Mouse (Mus musculus) limb, embryonic 11.5 days (tissue): ENCODE results near the gene Lpxn. TPM values are rescaled to one million over a fixed set of nuclear protein-coding genes. Genes with fewer than 3 reads are reported as not detected.

Source experiments
- ATAC-seq: fragments of 200-750 bp; cut with Nextera tagmentation; 2 replicates; pipeline ENCODE4 v1.8.0; 2017; ENCODE audit warnings: low read depth; ENCODE audit not compliant: insufficient number of reproducible peaks, low FRiP score, low TSS enrichment
- DNase-seq: peaks from one replicate; pipeline ENCODE4 v3.0.0-alpha.2; 2015; ENCODE audit warnings: low spot score
- H3K27ac ChIP-seq: fragments of 300-500 bp; sonication (generic); replicated peaks from 2 replicates; pipeline ENCODE4 v1.5.1; 2014; ENCODE audit warnings: low read depth, mild to moderate bottlenecking, low read length
- H3K27me3 ChIP-seq: fragments of 300-500 bp; sonication (generic); 2 replicates; pipeline ENCODE4 v1.6.1; 2014; ENCODE audit warnings: mild to moderate bottlenecking, low read length, mixed read lengths; ENCODE audit not compliant: control insufficient read depth, insufficient read depth
- H3K36me3 ChIP-seq: fragments of 300-500 bp; sonication (generic); 2 replicates; pipeline ENCODE4 v1.6.1; 2014; ENCODE audit warnings: mild to moderate bottlenecking, low read length, moderate library complexity, mixed read lengths; ENCODE audit not compliant: control insufficient read depth, insufficient read depth
- H3K4me1 ChIP-seq: fragments of 300-500 bp; sonication (generic); 2 replicates; pipeline ENCODE4 v1.6.1; 2014; ENCODE audit warnings: low read length, mixed read lengths; ENCODE audit not compliant: control insufficient read depth, insufficient read depth
- H3K4me2 ChIP-seq: fragments of 300-500 bp; sonication (generic); 2 replicates; pipeline ENCODE4 v1.6.1; 2014; ENCODE audit warnings: low read depth, mild to moderate bottlenecking, moderate library complexity; ENCODE audit not compliant: severe bottlenecking
- H3K4me3 ChIP-seq: fragments of 300-500 bp; sonication (generic); 2 replicates; pipeline ENCODE4 v1.5.1; 2014; ENCODE audit warnings: low read depth, low read length
- H3K9ac ChIP-seq: fragments of 300-500 bp; sonication (generic); 2 replicates; pipeline ENCODE4 v1.6.1; 2014; ENCODE audit warnings: mild to moderate bottlenecking, low read length
- H3K9me3 ChIP-seq: fragments of 300-500 bp; sonication (generic); 2 replicates; pipeline ENCODE4 v1.6.1; 2016; ENCODE audit warnings: low read length; ENCODE audit not compliant: control insufficient read depth
- WGBS: fragments of 180-500 bp; shearing (Covaris S2); extraction: QIAGEN DNeasy Blood & Tissue Kit; methylation state at CpG from one replicate; pipeline ENCODE4 v1.1.7; 2014; 5-methylcytosine and 5-hydroxymethylcytosine counted together
- polyA plus RNA-seq: library from polyadenylated mRNA; unstranded; fragments of >200 nt; fragmentation: Nextera tagmentation; extraction: Ambion mirVana; gene quantifications from 2 replicates; pipeline ENCODE4 v1.2.1, GENCODE M21; 2014

Lpxn gene
- polyA plus RNA-seq, 1 experiment from 2014 or later: 1.4 TPM

DNA sequence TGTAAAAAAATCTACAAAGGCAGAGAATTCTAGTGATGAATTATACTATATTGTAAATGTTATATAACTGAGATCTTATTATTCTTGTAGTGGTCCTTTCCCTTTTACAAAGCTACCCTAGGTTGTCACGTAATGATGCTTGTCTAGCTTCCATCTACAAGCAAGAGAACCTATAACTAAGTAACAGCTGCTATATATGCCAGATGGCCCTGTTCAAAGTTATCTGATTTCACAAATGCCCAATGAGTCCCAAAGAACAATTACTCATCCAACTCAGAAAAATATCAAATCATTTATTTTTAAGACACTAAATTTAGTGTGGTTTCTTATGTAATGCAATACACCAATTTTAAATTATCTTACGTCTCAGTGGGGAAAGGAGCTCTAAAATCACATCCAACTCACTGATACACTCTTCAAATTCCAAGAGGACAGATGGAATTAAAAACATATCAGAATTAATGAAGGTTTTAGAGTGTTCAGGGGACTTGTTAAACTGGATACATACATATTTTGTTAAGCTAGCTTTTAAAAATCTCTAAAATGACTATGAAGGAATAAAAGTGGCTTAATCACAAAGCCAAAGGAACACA is 9.1 kb upstream of the Lpxn start:
- WGBS: 69% methylated on average over 2 of the region's 2 CpGs
- Histone ChIP-seq H3K4me3 (no peak overlapping the region), H3K9me3 (no peaks in the 10 kb centered on the region), H3K36me3 (no peaks in the 10 kb centered on the region), H3K4me1 (no peaks in the 10 kb centered on the region), H3K4me2 (no peak overlapping the region), H3K27me3 (no peaks in the 10 kb centered on the region), H3K27ac (no peak overlapping the region), H3K9ac (no peak overlapping the region)
- DNase-seq: no peak
- ATAC-seq: no peak

DNA sequence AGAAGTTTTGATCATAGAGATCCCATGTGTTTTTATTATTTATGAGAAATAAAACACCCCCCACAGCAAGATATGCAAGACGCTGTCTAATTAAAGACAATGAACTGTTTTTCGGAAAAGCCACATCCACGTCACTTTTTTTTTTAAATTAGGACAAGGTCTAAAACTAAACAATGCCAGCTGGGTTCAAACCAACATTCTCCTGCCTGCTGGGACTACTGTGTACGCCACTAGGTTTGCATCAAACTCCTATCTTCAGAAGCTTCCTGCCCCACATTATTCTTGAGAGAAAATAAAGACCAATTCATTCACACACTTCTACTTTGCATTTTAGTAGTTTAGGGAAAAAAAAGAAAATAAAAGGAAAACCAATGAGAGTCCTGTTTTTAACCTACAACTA is 8.3 kb upstream of the Lpxn start:
- Histone ChIP-seq H3K4me1 (no peaks in the 10 kb centered on the region), H3K27ac (no peak overlapping the region), H3K36me3 (no peaks in the 10 kb centered on the region), H3K27me3 (no peaks in the 10 kb centered on the region), H3K4me3 (no peak overlapping the region), H3K4me2 (no peak overlapping the region), H3K9ac (no peak overlapping the region), H3K9me3 (no peaks in the 10 kb centered on the region)
- WGBS: 55% methylated on average over 4 of the region's 4 CpGs
- no peak for ATAC-seq
- DNase-seq: no peak

DNA sequence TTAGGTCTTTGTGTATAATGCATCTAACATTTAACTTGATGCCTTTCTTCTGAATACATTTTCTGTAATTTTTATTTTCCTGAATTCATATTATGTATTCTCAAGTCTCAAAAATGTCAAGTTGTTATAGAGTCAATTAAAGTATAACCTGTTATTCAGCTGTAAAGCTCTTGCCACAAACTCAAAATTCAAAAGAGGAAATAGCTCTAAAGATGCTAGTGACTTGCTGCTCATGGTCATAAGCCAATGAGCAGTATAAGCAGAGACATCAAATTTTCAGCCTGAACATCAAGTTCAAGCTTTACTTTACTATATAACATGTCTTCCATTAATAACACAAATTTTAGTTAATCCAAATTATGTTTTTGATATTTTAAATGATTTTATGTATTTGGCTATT is 3.6 kb upstream of the Lpxn start:
- H3K36me3 ChIP-seq: no peaks in the 10 kb centered on the region
- no peaks in the 10 kb centered on the region for H3K9me3 ChIP-seq
- no peak overlapping the region for H3K4me2 ChIP-seq
- H3K4me1 ChIP-seq: no peaks in the 10 kb centered on the region
- no peaks in the 10 kb centered on the region for H3K27me3 ChIP-seq
- no peak overlapping the region for H3K9ac ChIP-seq
- no peak overlapping the region for H3K4me3 ChIP-seq
- no peak overlapping the region for H3K27ac ChIP-seq
- ATAC-seq (no peak), DNase-seq (no peak)

DNA sequence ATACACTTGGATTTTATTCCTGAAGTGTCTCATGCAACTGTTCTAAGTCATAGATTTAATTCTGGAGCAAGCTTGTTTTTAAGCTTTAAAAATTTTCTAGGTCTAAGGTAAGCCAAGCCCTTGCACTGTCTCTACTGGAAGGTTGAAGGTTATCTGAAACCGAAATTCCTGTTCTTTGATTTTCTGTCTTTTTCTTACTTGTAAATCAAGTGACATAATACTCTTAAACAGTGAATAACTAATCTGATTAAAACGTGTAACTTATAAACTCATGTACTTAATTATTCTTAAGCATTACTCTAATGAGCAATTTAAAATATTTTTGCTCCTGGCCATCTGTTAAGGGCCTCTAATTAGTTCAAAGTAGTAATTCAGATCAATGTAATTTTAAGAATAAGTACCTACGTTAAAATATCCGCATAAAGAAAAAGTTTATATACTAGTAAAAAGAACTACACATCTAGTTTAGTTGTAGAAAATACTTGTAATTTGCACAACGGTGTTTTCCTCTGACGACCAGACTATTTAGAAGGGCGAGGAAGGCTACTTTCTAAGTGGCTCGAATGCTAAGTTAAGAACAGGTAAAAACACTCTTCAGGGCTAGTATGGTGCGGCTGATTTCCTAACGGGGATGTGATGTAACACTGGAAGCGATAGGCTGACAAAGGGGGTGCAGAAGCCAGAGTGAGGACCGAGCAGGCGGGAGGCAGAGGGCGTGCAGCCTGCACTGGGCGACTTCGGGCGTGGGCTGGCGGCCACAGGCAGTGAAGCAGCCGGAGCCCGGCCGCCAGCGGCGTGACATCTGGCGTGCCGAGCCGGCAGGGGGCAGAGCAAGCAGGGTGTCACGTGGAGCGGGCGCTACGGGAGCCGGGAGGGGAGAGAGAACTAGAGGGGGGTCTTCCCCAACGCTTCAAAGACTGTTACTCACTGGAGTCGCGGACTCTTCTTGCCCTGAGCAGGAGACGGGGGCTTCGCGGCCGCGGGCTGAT is 1.6 kb upstream of the Lpxn start:
- Histone ChIP-seq H3K4me1 (no peaks in the 10 kb centered on the region), H3K27me3 (no peaks in the 10 kb centered on the region), H3K9ac (peak overlapping the region; percentile 96), H3K27ac (peak overlapping the region; percentile 98), H3K4me2 (peak overlapping the region; percentile 47), H3K4me3 (peak overlapping the region; percentile 73), H3K9me3 (no peaks in the 10 kb centered on the region), H3K36me3 (no peaks in the 10 kb centered on the region)
- DNase-seq: peak; percentile 90
- WGBS: under 1% methylated on average over 34 of the region's 39 CpGs
- peak; percentile 63 for ATAC-seq

DNA sequence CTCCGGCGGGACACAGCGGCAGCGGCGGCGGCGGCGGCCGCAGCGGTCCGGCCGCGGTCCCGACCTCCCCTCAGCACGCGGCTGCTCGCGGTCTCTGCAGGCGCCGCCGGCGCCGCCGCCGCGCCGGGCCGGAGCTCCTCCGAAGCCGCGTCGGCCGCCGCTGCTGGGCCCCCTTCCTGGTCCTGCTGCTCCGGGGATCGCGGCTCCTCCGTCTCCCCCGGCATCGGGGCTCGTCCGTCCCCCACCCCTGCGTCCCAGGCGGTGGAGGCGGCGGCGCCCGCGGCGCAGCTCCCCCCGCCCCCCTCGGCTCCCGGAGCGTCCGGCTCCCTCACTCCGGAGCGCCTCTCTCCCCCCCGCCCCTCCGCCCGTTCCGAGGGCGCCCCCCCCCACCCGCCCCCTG is 883 bp upstream of the Lpxn start:
- H3K4me2 ChIP-seq: peak overlapping the region; percentile 47
- no peaks in the 10 kb centered on the region for H3K4me1 ChIP-seq
- ATAC-seq (peak; percentile 23; the same call in 1 of the 2 replicates), DNase-seq (no peak)
- H3K4me3 ChIP-seq: peak overlapping the region; percentile 73
- peak overlapping the region; percentile 98 for H3K27ac ChIP-seq
- no peaks in the 10 kb centered on the region for H3K36me3 ChIP-seq
- 8% methylated on average over 5 of the region's 63 CpGs for WGBS
- H3K27me3 ChIP-seq: no peaks in the 10 kb centered on the region
- no peaks in the 10 kb centered on the region for H3K9me3 ChIP-seq
- H3K9ac ChIP-seq: peak overlapping the region; percentile 96

DNA sequence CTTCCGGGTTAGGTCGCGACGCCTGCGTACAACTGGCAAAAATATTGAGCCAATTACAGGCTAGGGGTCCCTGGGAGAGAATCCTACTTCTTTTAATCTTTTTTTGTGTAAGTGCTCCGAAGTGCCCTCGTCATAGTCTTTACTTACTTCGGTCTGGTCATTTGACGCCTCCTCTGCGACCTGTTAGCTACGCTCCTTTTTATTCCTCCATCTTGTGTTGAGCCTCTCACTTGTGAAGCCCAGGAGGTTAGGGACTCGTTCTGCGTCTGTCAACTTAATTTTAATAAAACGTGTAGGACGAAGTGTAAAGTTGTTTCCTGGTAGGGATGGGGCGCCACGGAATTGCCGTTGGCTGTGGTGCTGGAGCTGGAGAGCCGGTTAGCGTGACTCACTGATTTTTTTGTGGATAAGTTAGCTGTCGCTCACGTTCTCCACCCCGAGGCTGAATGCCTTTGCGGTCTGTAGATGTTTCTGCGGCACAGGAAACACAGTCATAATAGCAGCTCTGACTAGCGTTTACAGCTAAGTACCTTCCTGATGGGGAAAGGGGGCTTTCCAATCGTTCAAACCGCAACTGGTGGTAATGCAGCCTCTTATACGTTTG is 437 bp downstream of the Lpxn start:
- H3K4me2 ChIP-seq: peak overlapping the region; percentile 68
- H3K9me3 ChIP-seq: no peaks in the 10 kb centered on the region
- peak overlapping the region; percentile 73 for H3K4me3 ChIP-seq
- H3K36me3 ChIP-seq: no peaks in the 10 kb centered on the region
- H3K27ac ChIP-seq: peak overlapping the region; percentile 98
- peak overlapping the region; percentile 73 for H3K9ac ChIP-seq
- H3K4me1 ChIP-seq: no peaks in the 10 kb centered on the region
- ATAC-seq: no peak; the same call in 1 of the 2 replicates
- H3K27me3 ChIP-seq: no peaks in the 10 kb centered on the region
- WGBS: under 1% methylated on average over 29 of the region's 29 CpGs
- no peak for DNase-seq

DNA sequence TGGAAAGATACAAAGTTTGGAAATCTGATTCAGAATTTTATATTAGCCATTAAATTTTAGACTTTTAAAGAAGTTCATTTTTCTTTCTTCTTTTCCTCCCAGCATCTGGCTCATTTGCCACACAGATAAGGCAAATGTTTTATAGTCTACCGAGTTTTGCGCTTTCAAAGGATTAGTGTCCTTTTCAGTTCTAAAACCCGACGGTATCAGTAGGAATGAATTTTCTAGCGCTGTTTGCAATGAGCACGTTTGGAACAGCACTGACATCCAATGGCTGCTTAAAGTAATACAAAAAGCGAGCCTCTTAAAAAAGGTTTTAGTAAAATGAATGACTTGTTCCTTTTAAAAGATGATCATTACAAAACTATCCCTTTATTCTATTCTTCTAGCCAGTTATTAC is 1.1 kb downstream of the Lpxn start:
- WGBS: 2% methylated on average over 7 of the region's 7 CpGs
- Histone ChIP-seq H3K36me3 (no peaks in the 10 kb centered on the region), H3K9me3 (no peaks in the 10 kb centered on the region), H3K4me3 (peak overlapping the region; percentile 73), H3K4me2 (peak overlapping the region; percentile 68), H3K4me1 (no peaks in the 10 kb centered on the region), H3K27me3 (no peaks in the 10 kb centered on the region), H3K9ac (no peak overlapping the region; the same call in 1 of the 2 replicates), H3K27ac (peak overlapping the region; percentile 98)
- ATAC-seq: no peak
- no peak for DNase-seq

DNA sequence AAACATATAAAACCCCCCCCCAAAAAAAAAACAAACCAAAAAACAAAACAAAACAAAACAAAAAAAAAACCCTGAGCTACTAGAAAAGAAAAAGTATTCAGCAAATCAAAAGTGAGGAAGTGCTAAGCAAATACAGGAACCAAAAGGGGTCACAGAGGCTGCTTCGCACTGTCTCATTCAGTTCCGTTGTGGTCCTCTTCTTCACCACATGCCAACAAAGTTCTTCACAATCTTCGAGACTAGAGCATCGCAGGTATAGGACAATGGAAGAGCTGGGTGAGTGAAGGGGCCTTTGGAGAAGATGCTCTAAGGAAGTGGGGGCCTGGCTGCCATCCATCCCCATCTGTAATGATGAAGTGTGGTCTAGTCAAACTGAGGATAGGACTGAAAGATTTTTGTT is 2.4 kb downstream of the Lpxn start:
- H3K9ac ChIP-seq: no peak overlapping the region
- no peak overlapping the region for H3K4me2 ChIP-seq
- no peaks in the 10 kb centered on the region for H3K4me1 ChIP-seq
- no peaks in the 10 kb centered on the region for H3K9me3 ChIP-seq
- no peak for DNase-seq
- H3K27ac ChIP-seq: no peak overlapping the region
- 86% methylated on average over 4 of the region's 4 CpGs for WGBS
- no peak overlapping the region for H3K4me3 ChIP-seq
- H3K36me3 ChIP-seq: no peaks in the 10 kb centered on the region
- ATAC-seq: no peak
- H3K27me3 ChIP-seq: no peaks in the 10 kb centered on the region
